Mouse (Mus musculus) erythroblast, embryonic 14.5 days (primary cell): ENCODE results near the gene Setd4. TPM values are rescaled to one million over a fixed set of nuclear protein-coding genes. Genes with fewer than 3 reads are reported as not detected.
"Not testable (repeated sequence)": the region's sequence is repeated elsewhere in the genome, so short reads cannot be mapped to it uniquely, and the experiment has no call there.

Experiments used
- H3K27me3 ChIP-seq: 2 replicates; pipeline ENCODE4 v1.6.1; 2012; ENCODE audit warnings: inconsistent platforms; ENCODE audit not compliant: control insufficient read depth
- H3K36me3 ChIP-seq: 2 replicates; pipeline ENCODE4 v1.6.1; 2012; ENCODE audit warnings: mild to moderate bottlenecking, inconsistent platforms; ENCODE audit not compliant: control insufficient read depth
- H3K4me1 ChIP-seq: 2 replicates; pipeline ENCODE4 v1.6.1; 2012; ENCODE audit warnings: inconsistent platforms; ENCODE audit not compliant: control insufficient read depth
- H3K4me3 ChIP-seq: replicated peaks from 2 replicates; pipeline ENCODE3; 2012; ENCODE audit warnings: moderate library complexity, mild to moderate bottlenecking, inconsistent platforms
- H3K9me3 ChIP-seq: 2 replicates; pipeline ENCODE4 v1.6.1; 2012; ENCODE audit warnings: low read length, inconsistent platforms, mixed read lengths; ENCODE audit not compliant: control insufficient read depth
- GATA1 ChIP-seq: IDR thresholded peaks from 2 replicates; pipeline ENCODE4 v1.6.1; 2012; ENCODE audit warnings: low read length, inconsistent platforms, mixed read lengths
- TAL1 ChIP-seq: IDR thresholded peaks from 3 replicates; pipeline ENCODE4 v1.6.1; 2012; ENCODE audit warnings: low read length, inconsistent platforms, mixed read lengths
- polyA plus RNA-seq: library from polyadenylated mRNA; stranded (reverse); fragments of >175 nt; gene quantifications from 2 replicates; pipeline ENCODE4 v1.2.3, GENCODE M21; 2012

The Setd4 gene
- 0.11 and 0.45 TPM in 2 replicates for polyA plus RNA-seq

DNA sequence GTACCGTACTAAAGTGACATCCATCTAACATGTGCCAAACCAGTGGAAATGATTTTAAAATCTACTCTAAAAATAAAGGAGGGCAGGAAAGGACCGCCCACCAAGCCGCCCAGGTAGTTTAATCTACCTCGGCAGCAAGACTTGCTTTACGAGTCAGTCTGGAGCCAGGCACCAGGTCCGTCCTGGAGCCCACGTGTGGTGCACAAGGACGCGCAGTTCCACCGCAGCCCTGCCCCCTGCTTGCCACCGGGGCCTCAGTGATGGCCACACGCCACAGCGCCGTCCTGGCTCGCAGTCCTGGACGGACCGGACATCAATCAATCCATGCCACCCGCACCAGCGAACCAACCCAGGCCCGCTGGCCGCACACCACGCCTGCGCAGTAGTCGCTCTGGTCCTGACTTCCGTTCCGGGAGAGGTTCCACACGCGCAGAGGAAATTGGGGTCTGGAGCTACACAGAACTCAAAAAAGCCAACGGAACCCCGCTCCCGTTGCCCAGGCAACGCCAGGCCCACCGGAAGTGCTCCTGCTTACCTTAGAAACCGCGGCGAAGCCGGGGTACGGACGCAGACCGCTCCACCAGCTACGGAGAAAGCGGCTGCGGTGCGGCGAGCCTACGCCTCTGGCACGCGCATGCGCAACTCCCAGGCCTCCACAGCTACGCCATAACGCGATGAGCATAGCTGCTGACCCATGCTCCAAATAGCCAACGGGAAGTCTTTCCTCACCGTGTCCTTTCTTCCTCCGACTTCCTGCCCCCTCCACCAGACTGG, at the start of gene Setd4:
Setd4 (minus strand) TSS at position 625 of the 774 bp plus-strand sequence.
- Histone ChIP-seq H3K4me3 (peak within 1 kb of the TSS; percentile 70), H3K9me3 (peaks cover under 1% of the 10 kb centered on the region; the same call in 1 of the 2 replicates), H3K4me1 (peaks cover 65% of the 10 kb centered on the region), H3K27me3 (peaks cover 26% of the 10 kb centered on the region), H3K36me3 (peaks cover 16% of the 10 kb centered on the region)
- TF ChIP-seq GATA1: no peak
- TF ChIP-seq TAL1: no peak

DNA sequence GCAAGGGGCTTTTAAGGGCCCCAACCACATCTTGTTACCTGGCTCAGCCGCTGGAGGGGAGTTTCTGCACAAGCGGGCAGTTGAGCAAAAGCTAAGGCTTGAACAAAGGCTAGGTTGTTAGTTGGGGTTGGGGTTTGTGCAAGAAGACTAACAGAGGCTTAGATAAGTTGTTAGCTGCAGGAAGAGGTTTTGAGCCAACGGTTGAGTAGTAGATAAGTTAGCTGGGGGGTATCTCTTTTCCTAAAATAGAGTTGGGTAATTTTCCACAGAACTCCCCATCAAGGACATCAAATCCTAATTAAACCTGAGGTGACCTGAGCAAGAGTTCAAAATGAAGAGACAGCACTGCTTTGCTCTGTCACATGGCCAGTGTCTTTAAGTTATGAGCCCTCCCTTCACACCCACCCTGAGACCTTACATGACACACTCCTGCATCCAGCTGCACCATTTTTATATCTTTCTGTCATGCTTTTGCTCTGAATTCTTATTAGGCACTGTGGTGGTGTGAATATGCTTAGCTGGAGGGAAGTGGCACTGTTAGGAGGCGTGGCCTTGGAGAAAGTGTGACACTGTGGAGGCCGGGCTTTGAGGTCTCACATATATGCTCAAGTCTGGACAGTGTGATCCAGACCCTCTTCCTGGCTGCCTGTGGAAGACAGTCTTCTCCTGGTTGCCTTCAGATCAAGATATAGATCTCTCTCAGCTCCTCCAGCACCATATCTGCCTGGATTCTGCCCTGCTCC, 44.7 kb upstream of the Setd4 start:
- no peaks in the 10 kb centered on the region for H3K9me3 ChIP-seq
- no peak overlapping the region for H3K4me3 ChIP-seq
- H3K36me3 ChIP-seq: no peaks in the 10 kb centered on the region
- H3K27me3 ChIP-seq: no peaks in the 10 kb centered on the region
- no peaks in the 10 kb centered on the region for H3K4me1 ChIP-seq
- no peak for TF ChIP-seq TAL1
- TF ChIP-seq GATA1: no peak

DNA sequence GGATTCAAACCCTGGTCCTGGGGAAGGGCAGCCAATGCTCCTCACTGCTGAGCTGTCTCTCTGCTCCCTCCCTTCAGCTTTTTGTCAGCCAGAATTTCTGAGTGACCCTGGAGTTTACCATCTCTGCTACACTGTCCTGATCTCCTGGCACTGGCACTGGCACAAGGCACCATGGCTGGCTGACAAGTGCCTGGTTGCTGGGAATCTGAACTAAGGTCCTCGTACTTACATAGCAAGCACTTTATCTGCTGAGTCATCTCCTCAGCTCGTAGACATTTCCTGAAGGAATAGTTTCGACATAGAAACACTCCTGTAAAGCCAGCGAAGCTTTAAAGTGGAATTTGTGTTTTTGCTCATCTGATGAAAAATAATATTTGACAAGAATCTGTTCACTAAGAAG, 40.1 kb upstream of the Setd4 start:
- H3K4me1 ChIP-seq: no peaks in the 10 kb centered on the region
- H3K9me3 ChIP-seq: no peaks in the 10 kb centered on the region
- TF ChIP-seq TAL1: no peak
- TF ChIP-seq GATA1: no peak
- no peaks in the 10 kb centered on the region for H3K36me3 ChIP-seq
- H3K27me3 ChIP-seq: no peaks in the 10 kb centered on the region
- no peak overlapping the region for H3K4me3 ChIP-seq

DNA sequence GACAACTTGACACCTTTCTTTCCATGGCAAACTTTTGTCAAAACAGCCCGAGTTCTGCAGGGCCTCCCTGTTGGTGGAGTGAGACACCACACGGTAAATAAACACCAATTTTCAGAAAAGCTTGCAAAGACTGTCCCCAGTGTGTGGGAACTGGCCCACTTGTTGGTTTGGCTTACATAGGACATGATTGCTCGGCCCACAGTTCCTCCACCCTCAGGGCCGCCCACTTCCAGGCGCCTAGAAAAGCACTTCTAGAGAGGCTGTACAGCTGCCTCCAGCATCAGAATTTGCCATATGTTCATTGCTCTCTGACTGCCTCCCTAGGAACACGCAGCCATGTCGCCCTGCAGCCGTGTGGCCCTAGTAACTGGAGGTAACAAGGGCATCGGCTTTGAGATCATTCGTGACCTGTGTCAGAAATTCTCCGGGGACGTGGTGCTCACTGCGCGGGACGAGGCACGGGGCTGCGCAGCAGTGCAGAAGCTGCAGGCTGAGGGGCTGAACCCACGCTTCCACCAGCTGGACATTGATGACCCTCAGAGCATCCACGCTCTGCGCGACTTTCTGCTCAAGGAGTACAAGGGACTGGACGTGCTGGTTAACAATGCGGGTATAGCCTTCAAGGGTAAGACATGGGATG, 24.0 kb upstream of the Setd4 start, which contains the start of gene Gm5678:
Gm5678 (plus strand) TSS at position 337 of the 640 bp plus-strand sequence.
- Histone ChIP-seq H3K36me3 (no peaks in the 10 kb centered on the region), H3K9me3 (no peaks in the 10 kb centered on the region)

DNA sequence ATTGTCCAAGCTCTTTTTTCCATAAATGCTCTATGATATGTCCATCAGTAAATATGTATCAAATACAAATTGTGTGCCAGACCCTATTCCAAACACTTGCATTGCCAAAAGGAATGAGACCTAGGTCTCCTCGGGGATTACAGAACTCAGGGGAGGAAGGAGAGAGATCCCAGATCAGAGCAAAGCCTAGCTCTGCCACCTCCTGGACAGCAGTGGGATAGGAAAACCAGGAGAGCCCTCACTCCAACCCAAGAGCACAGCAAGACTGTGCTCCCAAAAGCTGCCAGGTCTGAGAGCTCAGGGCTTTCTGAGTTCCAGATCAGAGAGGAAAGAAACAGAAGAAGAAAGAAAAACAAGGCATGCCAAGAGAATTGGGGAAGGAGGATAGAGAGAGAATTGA, 22.9 kb upstream of the Setd4 start:
- Histone ChIP-seq H3K4me1 (no peaks in the 10 kb centered on the region), H3K36me3 (no peaks in the 10 kb centered on the region), H3K9me3 (no peaks in the 10 kb centered on the region), H3K4me3 (no peak overlapping the region), H3K27me3 (no peaks in the 10 kb centered on the region)
- TF ChIP-seq GATA1: no peak
- no peak for TF ChIP-seq TAL1

More for the DNA sequence above, 24.0 kb upstream of the Setd4 start, which contains the start of gene Gm5678:
- no peak for TF ChIP-seq TAL1
- no peak for TF ChIP-seq GATA1
- no peaks in the 10 kb centered on the region for H3K27me3 ChIP-seq
- H3K4me3 ChIP-seq: no peak within 1 kb of the TSS
- H3K4me1 ChIP-seq: no peaks in the 10 kb centered on the region

DNA sequence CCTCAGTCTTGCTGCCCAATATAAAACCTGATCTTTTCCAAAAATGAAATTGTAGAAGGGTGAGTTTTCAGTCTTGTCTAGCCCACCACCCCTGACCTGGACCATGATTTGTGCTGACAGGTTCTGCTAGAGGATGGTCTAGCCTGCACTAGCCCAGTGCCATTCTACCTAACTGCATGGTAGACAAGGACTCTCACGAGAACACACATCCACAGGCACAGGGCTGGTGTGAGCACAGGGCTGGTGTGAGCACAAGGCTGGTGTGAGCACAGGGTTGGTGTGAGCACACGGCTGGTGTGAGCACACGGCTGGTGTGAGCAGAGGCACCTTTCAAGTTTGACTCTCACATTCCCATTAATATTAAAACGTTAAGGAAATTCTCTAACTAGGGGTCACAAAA, 20.8 kb upstream of the Setd4 start:
- TF ChIP-seq TAL1 (no peak), GATA1 (no peak)
- Histone ChIP-seq H3K36me3 (no peaks in the 10 kb centered on the region), H3K9me3 (no peaks in the 10 kb centered on the region), H3K27me3 (no peaks in the 10 kb centered on the region), H3K4me1 (no peaks in the 10 kb centered on the region), H3K4me3 (no peak overlapping the region)

DNA sequence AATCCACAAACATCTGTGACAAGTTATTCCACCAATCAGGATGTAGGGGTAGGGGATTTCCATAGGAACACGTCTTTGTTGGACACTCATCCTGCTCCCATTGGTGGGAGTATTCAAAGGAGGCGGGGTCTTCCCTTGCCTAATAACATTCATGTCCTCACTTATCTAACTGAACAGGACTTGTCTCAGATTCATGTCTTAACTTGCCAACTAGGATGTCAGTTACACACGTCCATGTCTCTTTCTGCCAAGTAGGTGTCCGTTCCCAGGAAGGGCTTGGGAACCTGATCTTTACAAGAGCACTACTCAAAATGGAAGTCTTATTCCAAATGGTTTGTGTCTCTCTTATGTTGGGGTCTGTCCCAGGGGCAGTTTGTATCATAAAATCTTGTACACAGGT, 19.9 kb upstream of the Setd4 start:
- H3K27me3 ChIP-seq, H3K36me3 ChIP-seq, H3K4me1 ChIP-seq, H3K9me3 ChIP-seq, H3K4me3 ChIP-seq: not testable (repeated sequence)

DNA sequence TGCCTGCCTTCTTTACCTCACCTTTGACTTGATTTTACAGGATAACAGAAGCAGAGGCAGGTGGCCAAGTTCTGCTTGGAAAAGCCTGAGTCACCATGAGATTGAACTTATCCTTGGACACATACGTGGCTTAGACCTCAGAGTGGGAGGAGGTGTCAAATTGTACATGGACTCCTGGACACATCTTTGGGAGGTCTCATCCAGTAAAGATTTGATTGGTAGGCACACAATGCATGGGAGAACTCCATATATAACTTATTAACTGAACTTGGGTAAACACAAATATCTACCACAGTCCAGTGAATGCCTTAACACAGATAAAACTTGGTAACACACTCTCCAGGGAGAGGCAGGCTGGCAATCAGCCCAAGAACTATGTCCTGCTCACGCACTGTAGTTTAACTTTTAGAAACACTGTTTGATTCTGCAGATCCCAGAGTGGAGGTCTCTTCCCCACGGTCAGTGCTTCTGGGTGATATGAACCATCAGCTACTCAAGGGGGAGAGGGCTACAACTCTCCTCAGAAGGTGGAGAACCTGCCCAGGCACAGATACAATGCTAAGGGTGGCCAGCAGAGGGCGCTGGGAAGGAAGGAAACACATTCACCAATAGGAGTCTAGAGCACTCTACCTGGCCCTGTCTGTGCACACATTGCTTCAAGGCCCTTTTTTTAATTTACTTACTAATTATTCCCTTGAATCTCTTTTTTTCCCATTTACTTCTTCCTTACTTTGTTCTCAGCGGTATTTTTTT, 11.4 kb upstream of the Setd4 start:
- TF ChIP-seq GATA1 (no peak), TAL1 (no peak)
- H3K4me3 ChIP-seq: no peak overlapping the region

More for the DNA sequence above, 11.4 kb upstream of the Setd4 start:
- Histone ChIP-seq H3K27me3 (no peaks in the 10 kb centered on the region), H3K36me3 (peaks cover 4% of the 10 kb centered on the region), H3K9me3 (no peaks in the 10 kb centered on the region), H3K4me1 (0 out of 2 replicates have a peak, but pooled peaks cover 1% of the 10 kb centered on the region)
